Mouse (Mus musculus): ENCODE results near the gene Sec1. TPM values are rescaled to one million over a fixed set of nuclear protein-coding genes. Genes with fewer than 3 reads are reported as not detected.
"Not testable (repeated sequence)": the region's sequence is repeated elsewhere in the genome, so short reads cannot be mapped to it uniquely, and the experiment has no call there.

Sec1 gene
- polyA plus RNA-seq, 1 experiment from 2014 or later, result 4.4 TPM

GRCm38 (mm10) chr7:45677627-45678295 is 16.4 kb downstream of the Sec1 start:
- DNase-seq (ENCODE audit: low read depth, low spot score), result no peak
- ChIA-PET CTCF (interaction anchor here (1.3 kb wide), 1 partner anchor 12 kb away, joined by 3 read pairs; no protein-coding TSS in a partner anchor), POLR2A (no interaction called here)
- TF ChIP-seq CTCF (IDR thresholded peaks at IDR 0.05), result no peak
- no peaks in the 10 kb centered on the region for H3K27me3 ChIP-seq
- in situ Hi-C loops (cut with MboI; ENCODE audit: low pct_unique_long_range_greater_than_20kb), result no loop called here
- no peak for ATAC-seq

GRCm38 (mm10) chr7:45668921-45669320 is 25.3 kb downstream of the Sec1 start:
- ChIA-PET POLR2A (no interaction called here), CTCF (interaction anchor here (0.8 kb wide), 1 partner anchor 14 kb away, joined by 3 read pairs; no protein-coding TSS in a partner anchor)
- DNase-seq (ENCODE audit: low read depth, low spot score) (no peak), ATAC-seq (no peak)
- H3K27me3 ChIP-seq, result no peaks in the 10 kb centered on the region
- TF ChIP-seq CTCF (IDR thresholded peaks at IDR 0.05), result no peak
- in situ Hi-C loops (cut with MboI; ENCODE audit: low pct_unique_long_range_greater_than_20kb), result no loop called here

- TF ChIP-seq CTCF (IDR thresholded peaks at IDR 0.05), result no peak
- no peaks in the 10 kb centered on the region for H3K27me3 ChIP-seq
- in situ Hi-C loops (cut with MboI; ENCODE audit: low pct_unique_long_range_greater_than_20kb), result no loop called here
- CTCF ChIA-PET, result no interaction called here
- DNase-seq (ENCODE audit: low read depth, low spot score) (no peak), ATAC-seq (no peak)
- POLR2A ChIA-PET, result no interaction called here
Measured at GRCm38 (mm10) chr7:45667761-45668160, 26.4 kb downstream of the Sec1 start.

GRCm38 (mm10) chr7:45666161-45666560 is 28.0 kb downstream of the Sec1 start, which contains the start of gene Fut2:
Gene Fut2, minus strand, starts transcription at chr7:45666394.
- ChIA-PET POLR2A (no interaction called here), CTCF (interaction anchor here (1.9 to 2.6 kb wide), 2 partner anchors 10 to 17 kb away, joined by 6 to 10 read pairs; partner anchors contain the start of gene Ntn5)
- DNase-seq (ENCODE audit: low read depth, low spot score) (no peak), ATAC-seq (no peak)
- in situ Hi-C loops (cut with MboI; ENCODE audit: low pct_unique_long_range_greater_than_20kb), result no loop called here
- no peaks in the 10 kb centered on the region for H3K27me3 ChIP-seq
- no peak for TF ChIP-seq CTCF (IDR thresholded peaks at IDR 0.05)

- ATAC-seq (no peak), DNase-seq (ENCODE audit: low read depth, low spot score) (no peak)
- no peaks in the 10 kb centered on the region for H3K27me3 ChIP-seq
- CTCF ChIA-PET, result interaction anchor here (1.9 to 2.6 kb wide), 2 partner anchors 11 to 17 kb away, joined by 6 to 10 read pairs; partner anchors contain the start of gene Ntn5
- TF ChIP-seq CTCF (IDR thresholded peaks at IDR 0.05), result no peak
- POLR2A ChIA-PET, result no interaction called here
- in situ Hi-C loops (cut with MboI; ENCODE audit: low pct_unique_long_range_greater_than_20kb), result no loop called here
Measured at GRCm38 (mm10) chr7:45665303-45666138, 28.7 kb downstream of the Sec1 start.

- ATAC-seq; H3K27me3 ChIP-seq; POLR2A ChIA-PET; CTCF ChIA-PET; DNase-seq (ENCODE audit: low read depth, low spot score); in situ Hi-C loops (cut with MboI; ENCODE audit: low pct_unique_long_range_greater_than_20kb): not testable (repeated sequence)
Measured at GRCm38 (mm10) chr7:45661702-45662101, 32.5 kb downstream of the Sec1 start.

- ChIA-PET CTCF (no interaction called here), POLR2A (no interaction called here)
- no peak for TF ChIP-seq CTCF (IDR thresholded peaks at IDR 0.05)
- DNase-seq (ENCODE audit: low read depth, low spot score), result no peak
- in situ Hi-C loops (cut with MboI; ENCODE audit: low pct_unique_long_range_greater_than_20kb), result no loop called here
- H3K27me3 ChIP-seq, result no peaks in the 10 kb centered on the region
- no peak for ATAC-seq
Measured at GRCm38 (mm10) chr7:45660746-45661478, 33.3 kb downstream of the Sec1 start.

GRCm38 (mm10) chr7:45654424-45655047 is 39.7 kb downstream of the Sec1 start:
- CTCF ChIA-PET, result no interaction called here

GRCm38 (mm10) chr7:45650484-45650883 is 43.7 kb downstream of the Sec1 start:
- H3K27me3 ChIP-seq; in situ Hi-C loops (cut with MboI; ENCODE audit: low pct_unique_long_range_greater_than_20kb); ATAC-seq; POLR2A ChIA-PET; DNase-seq (ENCODE audit: low read depth, low spot score); CTCF ChIA-PET: not testable (repeated sequence)

More at GRCm38 (mm10) chr7:45654424-45655047, 39.7 kb downstream of the Sec1 start:
- H3K27me3 ChIP-seq, result no peaks in the 10 kb centered on the region
- in situ Hi-C loops (cut with MboI; ENCODE audit: low pct_unique_long_range_greater_than_20kb), result no loop called here
- POLR2A ChIA-PET, result no interaction called here
- no peak for TF ChIP-seq CTCF (IDR thresholded peaks at IDR 0.05)
- ATAC-seq (no peak), DNase-seq (ENCODE audit: low read depth, low spot score) (no peak)

- POLR2A ChIA-PET, result no interaction called here
- CTCF ChIA-PET, result no interaction called here
- ATAC-seq (no peak), DNase-seq (ENCODE audit: low read depth, low spot score) (no peak)
- TF ChIP-seq CTCF (IDR thresholded peaks at IDR 0.05), result no peak
- no peaks in the 10 kb centered on the region for H3K27me3 ChIP-seq
- in situ Hi-C loops (cut with MboI; ENCODE audit: low pct_unique_long_range_greater_than_20kb), result no loop called here
Measured at GRCm38 (mm10) chr7:45649351-45649750, 44.9 kb downstream of the Sec1 start.
